Mouse (Mus musculus): ENCODE measurements around the gene Cdk1. TPM values are rescaled to one million over a fixed set of nuclear protein-coding genes. Genes with fewer than 3 reads are reported as not detected.
A peak's percentile ranks its signal among the peaks of the same experiment; 100 is the strongest.

Cdk1 gene
- polyA plus RNA-seq, 1 experiment from 2014 or later: 297 TPM

DNA sequence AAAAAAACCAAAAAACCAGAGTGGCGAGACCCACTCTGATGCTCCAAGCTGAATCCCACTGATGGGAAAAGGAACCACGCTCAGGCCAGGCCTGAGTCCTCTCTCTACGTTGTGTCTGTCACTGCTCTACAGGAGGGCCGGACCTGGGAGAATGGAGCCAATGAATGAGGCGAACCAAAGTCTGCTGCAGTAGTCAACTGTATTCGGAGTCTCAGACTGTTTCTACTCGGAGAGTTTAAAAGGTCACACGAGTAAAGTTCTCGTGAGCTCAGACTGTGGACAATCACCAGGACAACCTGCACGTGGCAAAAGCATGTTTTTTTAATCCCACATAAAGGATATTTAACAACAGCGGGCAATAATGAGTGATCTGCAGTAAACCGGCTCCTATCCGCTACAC is 28.8 kb downstream of the Cdk1 start:
- Histone ChIP-seq H3K9me3 (no peaks in the 10 kb centered on the region), H3K36me3 (no peaks in the 10 kb centered on the region), H3K4me1 (no peaks in the 10 kb centered on the region), H3K4me3 (no peak overlapping the region), H3K4me2 (replicated peaks) (no peak overlapping the region), H3K9ac (replicated peaks) (no peak overlapping the region), H3K27me3 (no peaks in the 10 kb centered on the region), H3K27ac (replicated peaks) (no peak overlapping the region)
- no peak for ATAC-seq (ENCODE audit: low FRiP score, low read depth)
- 85% methylated on average over 13 of the region's 13 CpGs for WGBS

- no peaks in the 10 kb centered on the region for H3K27me3 ChIP-seq
- H3K4me2 ChIP-seq (replicated peaks): no peak overlapping the region
- H3K36me3 ChIP-seq: no peaks in the 10 kb centered on the region
- no peak overlapping the region for H3K27ac ChIP-seq (replicated peaks)
- H3K4me1 ChIP-seq: no peaks in the 10 kb centered on the region
- no peak overlapping the region for H3K9ac ChIP-seq (replicated peaks)
- no peak for ATAC-seq (ENCODE audit: low FRiP score, low read depth)
- H3K4me3 ChIP-seq: no peak overlapping the region
- H3K9me3 ChIP-seq: no peaks in the 10 kb centered on the region
- WGBS: 56% methylated on average over 15 of the region's 15 CpGs
Observed at GRCm38 (mm10) chr10:69321519-69322035, 31.2 kb downstream of the Cdk1 start.

DNA sequence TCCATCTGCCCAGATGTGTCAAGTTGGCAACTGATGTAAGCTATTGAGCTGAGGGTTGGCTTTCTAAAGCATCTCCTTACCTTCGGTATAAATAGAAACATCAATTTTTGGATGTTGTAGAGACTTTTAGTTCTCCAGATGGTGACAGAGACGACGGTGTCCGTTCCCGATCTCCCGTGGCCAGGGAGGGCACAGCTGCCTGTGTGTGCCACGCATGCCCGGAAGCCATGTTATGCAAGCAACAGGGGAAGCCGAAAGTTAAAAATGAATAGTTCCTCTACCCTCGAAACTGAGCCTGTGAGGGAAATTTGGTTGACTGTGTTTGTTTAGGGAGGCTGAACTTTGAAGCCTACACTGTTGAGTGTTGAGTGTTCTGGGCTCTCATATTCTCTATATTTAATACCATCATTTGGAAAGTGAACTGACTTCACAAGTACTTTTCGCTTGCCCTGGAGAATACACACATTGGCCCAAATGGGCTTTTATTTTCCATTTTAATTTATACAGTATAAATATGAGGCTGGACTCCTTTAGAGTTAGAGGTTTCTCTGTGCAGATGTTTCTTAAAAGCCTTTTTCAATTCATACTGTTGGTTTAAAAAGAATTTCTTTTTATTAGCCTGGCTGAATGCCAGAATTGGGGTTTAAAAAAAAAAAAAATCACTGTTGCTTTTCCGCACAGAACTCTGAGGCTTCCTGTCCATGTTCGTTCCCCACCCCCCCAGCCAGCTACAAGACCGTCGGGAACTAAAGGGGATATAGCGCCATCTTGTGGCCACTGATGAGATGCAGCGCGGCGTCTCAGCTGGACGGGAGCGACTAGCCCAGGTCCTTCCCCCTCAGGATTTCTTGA is 31.8 kb downstream of the Cdk1 start:
- H3K4me1 ChIP-seq: no peaks in the 10 kb centered on the region
- H3K4me2 ChIP-seq (replicated peaks): no peak overlapping the region
- H3K27ac ChIP-seq (replicated peaks): no peak overlapping the region
- 48% methylated on average over 21 of the region's 21 CpGs for WGBS
- ATAC-seq (ENCODE audit: low FRiP score, low read depth): 0 out of 2 replicates have a peak, but pooled peaks have one; percentile 60
- no peaks in the 10 kb centered on the region for H3K27me3 ChIP-seq
- no peaks in the 10 kb centered on the region for H3K9me3 ChIP-seq
- H3K4me3 ChIP-seq: no peak overlapping the region
- H3K9ac ChIP-seq (replicated peaks): no peak overlapping the region
- H3K36me3 ChIP-seq: no peaks in the 10 kb centered on the region

GRCm38 (mm10) chr10:69318514-69318913 is 34.2 kb downstream of the Cdk1 start:
- no peak overlapping the region for H3K27ac ChIP-seq (replicated peaks)
- no peak overlapping the region for H3K4me2 ChIP-seq (replicated peaks)
- no peak for ATAC-seq (ENCODE audit: low FRiP score, low read depth)
- no peaks in the 10 kb centered on the region for H3K4me1 ChIP-seq
- no peak overlapping the region for H3K9ac ChIP-seq (replicated peaks)
- WGBS: 86% methylated on average over 11 of the region's 11 CpGs
- no peaks in the 10 kb centered on the region for H3K36me3 ChIP-seq
- H3K9me3 ChIP-seq: no peaks in the 10 kb centered on the region
- H3K27me3 ChIP-seq: no peaks in the 10 kb centered on the region
- no peak overlapping the region for H3K4me3 ChIP-seq

DNA sequence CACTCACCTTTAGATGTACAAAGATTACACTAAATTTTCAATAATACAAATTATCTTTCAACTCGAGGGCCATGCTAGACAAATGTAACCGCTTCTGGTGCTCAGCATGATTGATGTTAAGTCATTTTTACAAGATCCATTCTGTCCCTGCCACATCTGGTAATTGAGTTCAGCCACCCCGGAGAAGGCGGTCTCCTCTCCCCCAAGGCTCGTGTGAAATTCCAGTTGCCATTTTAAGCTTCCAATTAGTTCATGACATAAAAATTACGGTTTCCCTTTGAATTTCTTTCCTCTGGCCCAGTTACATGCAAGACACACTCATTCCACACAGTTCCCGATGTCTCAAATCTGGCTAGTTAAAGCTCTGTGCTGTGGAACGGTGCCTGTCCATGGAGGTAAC is 38.8 kb downstream of the Cdk1 start:
- Histone ChIP-seq H3K36me3 (no peaks in the 10 kb centered on the region), H3K27ac (replicated peaks) (no peak overlapping the region), H3K4me2 (replicated peaks) (no peak overlapping the region), H3K27me3 (no peaks in the 10 kb centered on the region), H3K4me1 (no peaks in the 10 kb centered on the region), H3K9me3 (no peaks in the 10 kb centered on the region), H3K9ac (replicated peaks) (no peak overlapping the region), H3K4me3 (no peak overlapping the region)
- ATAC-seq (ENCODE audit: low FRiP score, low read depth): no peak
- 83% methylated on average over 8 of the region's 8 CpGs for WGBS

DNA sequence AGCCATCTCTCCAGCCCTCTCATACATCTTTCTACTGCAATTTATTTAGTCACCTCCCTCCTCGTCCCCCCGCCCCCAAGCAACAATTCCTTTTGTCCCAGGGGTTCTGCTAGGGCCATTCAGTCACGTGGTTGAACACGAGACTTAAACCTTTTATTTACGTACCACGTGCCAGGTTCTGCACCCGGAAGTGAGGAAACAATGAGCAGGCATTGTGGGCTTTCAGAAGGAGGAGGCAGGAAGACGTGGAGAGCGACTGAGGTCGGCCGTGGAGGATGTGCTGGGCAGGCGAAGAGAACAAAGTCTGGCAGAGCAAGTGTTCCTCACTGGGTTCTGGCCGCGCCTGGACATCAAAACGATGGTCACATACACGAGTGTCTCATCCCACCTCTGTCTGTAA is 40.9 kb downstream of the Cdk1 start:
- 74% methylated on average over 16 of the region's 16 CpGs for WGBS

GRCm38 (mm10) chr10:69309109-69309508 is 43.6 kb downstream of the Cdk1 start:
- WGBS: 73% methylated on average over 5 of the region's 5 CpGs
- Histone ChIP-seq H3K9me3 (no peaks in the 10 kb centered on the region), H3K4me2 (replicated peaks) (no peak overlapping the region), H3K27ac (replicated peaks) (no peak overlapping the region), H3K4me3 (no peak overlapping the region), H3K36me3 (no peaks in the 10 kb centered on the region), H3K4me1 (no peaks in the 10 kb centered on the region), H3K27me3 (no peaks in the 10 kb centered on the region), H3K9ac (replicated peaks) (no peak overlapping the region)
- ATAC-seq (ENCODE audit: low FRiP score, low read depth): no peak

More for the DNA sequence above, 40.9 kb downstream of the Cdk1 start:
- no peak overlapping the region for H3K4me3 ChIP-seq
- no peaks in the 10 kb centered on the region for H3K9me3 ChIP-seq
- H3K36me3 ChIP-seq: no peaks in the 10 kb centered on the region
- H3K4me2 ChIP-seq (replicated peaks): no peak overlapping the region
- no peak for ATAC-seq (ENCODE audit: low FRiP score, low read depth)
- H3K27me3 ChIP-seq: no peaks in the 10 kb centered on the region
- H3K9ac ChIP-seq (replicated peaks): no peak overlapping the region
- H3K27ac ChIP-seq (replicated peaks): no peak overlapping the region
- no peaks in the 10 kb centered on the region for H3K4me1 ChIP-seq

- Histone ChIP-seq H3K27me3 (no peaks in the 10 kb centered on the region), H3K27ac (replicated peaks) (no peak overlapping the region), H3K4me3 (no peak overlapping the region), H3K4me1 (no peaks in the 10 kb centered on the region), H3K9ac (replicated peaks) (no peak overlapping the region), H3K9me3 (no peaks in the 10 kb centered on the region), H3K4me2 (replicated peaks) (no peak overlapping the region), H3K36me3 (no peaks in the 10 kb centered on the region)
- ATAC-seq (ENCODE audit: low FRiP score, low read depth): no peak
- WGBS: 47% methylated on average over 5 of the region's 5 CpGs
Observed at GRCm38 (mm10) chr10:69307067-69307466, 45.7 kb downstream of the Cdk1 start.

DNA sequence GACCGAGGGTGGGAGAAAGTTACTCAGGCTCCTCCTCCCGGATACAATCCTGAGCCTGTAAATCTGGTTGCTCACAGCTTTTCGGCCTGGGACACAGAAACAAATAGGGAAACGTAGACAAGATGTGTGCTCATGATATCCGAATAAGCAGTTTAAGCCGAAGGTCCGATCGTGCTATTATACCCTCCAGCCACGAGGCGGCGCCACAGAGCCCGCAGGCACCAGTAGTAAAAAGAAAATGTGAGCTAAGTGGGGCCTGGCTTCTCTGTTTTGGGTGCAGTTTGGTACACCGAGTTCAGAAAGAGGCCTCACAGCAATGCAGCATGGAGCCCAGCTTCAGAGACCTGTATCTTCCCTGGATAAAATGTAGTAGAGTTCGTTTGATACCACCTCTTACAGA is 46.5 kb downstream of the Cdk1 start:
- no peak for ATAC-seq (ENCODE audit: low FRiP score, low read depth)
- WGBS: 70% methylated on average over 14 of the region's 14 CpGs
- Histone ChIP-seq H3K27me3 (no peaks in the 10 kb centered on the region), H3K4me3 (no peak overlapping the region), H3K4me2 (replicated peaks) (no peak overlapping the region), H3K9ac (replicated peaks) (no peak overlapping the region), H3K27ac (replicated peaks) (no peak overlapping the region), H3K4me1 (no peaks in the 10 kb centered on the region), H3K36me3 (no peaks in the 10 kb centered on the region), H3K9me3 (no peaks in the 10 kb centered on the region)

GRCm38 (mm10) chr10:69305600-69305999 is 47.1 kb downstream of the Cdk1 start:
- H3K27ac ChIP-seq (replicated peaks): no peak overlapping the region
- ATAC-seq (ENCODE audit: low FRiP score, low read depth): no peak
- no peak overlapping the region for H3K9ac ChIP-seq (replicated peaks)
- H3K9me3 ChIP-seq: no peaks in the 10 kb centered on the region
- 81% methylated on average over 7 of the region's 7 CpGs for WGBS
- H3K4me2 ChIP-seq (replicated peaks): no peak overlapping the region
- no peaks in the 10 kb centered on the region for H3K36me3 ChIP-seq
- no peaks in the 10 kb centered on the region for H3K27me3 ChIP-seq
- H3K4me3 ChIP-seq: no peak overlapping the region
- no peaks in the 10 kb centered on the region for H3K4me1 ChIP-seq

DNA sequence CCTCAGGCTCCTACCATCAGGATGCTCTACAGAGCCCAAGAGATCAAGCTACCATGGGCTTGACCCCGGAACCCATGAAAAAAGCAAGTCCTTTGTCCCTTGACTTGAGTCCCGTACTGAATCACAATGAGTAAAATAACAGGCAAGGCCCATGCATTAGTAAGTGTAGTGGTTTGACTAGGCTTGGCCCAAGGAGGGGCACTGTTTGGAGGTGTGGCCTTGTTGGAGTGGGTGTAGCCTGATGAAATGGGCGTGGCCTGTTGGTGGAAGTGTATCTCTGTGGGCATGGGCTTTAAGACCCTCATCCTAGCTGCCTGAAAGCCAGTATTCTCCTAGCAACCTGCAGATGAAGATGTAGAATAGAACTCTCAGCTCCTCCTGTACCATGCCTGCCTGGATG is 47.9 kb downstream of the Cdk1 start:
- WGBS: 87% methylated on average over 3 of the region's 3 CpGs
- Histone ChIP-seq H3K9ac (replicated peaks) (no peak overlapping the region), H3K27me3 (no peaks in the 10 kb centered on the region), H3K4me1 (no peaks in the 10 kb centered on the region), H3K4me3 (no peak overlapping the region), H3K4me2 (replicated peaks) (no peak overlapping the region), H3K27ac (replicated peaks) (no peak overlapping the region), H3K36me3 (no peaks in the 10 kb centered on the region), H3K9me3 (no peaks in the 10 kb centered on the region)
- no peak for ATAC-seq (ENCODE audit: low FRiP score, low read depth)

- Histone ChIP-seq H3K9ac (replicated peaks) (no peak overlapping the region), H3K27me3 (no peaks in the 10 kb centered on the region), H3K4me2 (replicated peaks) (no peak overlapping the region), H3K36me3 (no peaks in the 10 kb centered on the region), H3K4me3 (no peak overlapping the region), H3K9me3 (no peaks in the 10 kb centered on the region), H3K4me1 (no peaks in the 10 kb centered on the region), H3K27ac (replicated peaks) (no peak overlapping the region)
- no peak for ATAC-seq (ENCODE audit: low FRiP score, low read depth)
- WGBS: 94% methylated on average over 3 of the region's 3 CpGs
Observed at GRCm38 (mm10) chr10:69302667-69303066, 50.1 kb downstream of the Cdk1 start.

Measured in midbrain, embryonic 12.5 days (tissue).